Mouse (Mus musculus) heart, embryonic 11.5 days (tissue): ENCODE measurements at regions not wholly inside any gene's neighbourhood (a gene's known extent, or its start where the extent isn't known, plus 50 kb on each side); places are given as distances from the start of the nearest gene placed in this dataset.

Experiments
- ATAC-seq: fragments of 200-750 bp; cut with Nextera tagmentation; replicated peaks from 2 replicates; pipeline ENCODE4 v1.8.0; 2017; ENCODE audit warnings: moderate library complexity; ENCODE audit not compliant: insufficient number of reproducible peaks, low FRiP score, low TSS enrichment
- H3K27ac ChIP-seq: fragments of 300-500 bp; sonication (generic); 2 replicates; pipeline ENCODE4 v1.5.1; 2014; ENCODE audit warnings: mild to moderate bottlenecking, low read depth, low read length
- H3K27me3 ChIP-seq: fragments of 300-500 bp; sonication (generic); 2 replicates; pipeline ENCODE4 v1.6.1; 2014; ENCODE audit warnings: mild to moderate bottlenecking, low read length, mixed read lengths; ENCODE audit not compliant: control insufficient read depth, insufficient read depth
- H3K36me3 ChIP-seq: fragments of 300-500 bp; sonication (generic); 2 replicates; pipeline ENCODE4 v1.6.1; 2014; ENCODE audit warnings: mild to moderate bottlenecking, low read length, moderate library complexity, mixed read lengths; ENCODE audit not compliant: control insufficient read depth, insufficient read depth
- H3K4me1 ChIP-seq: fragments of 300-500 bp; sonication (generic); 2 replicates; pipeline ENCODE4 v1.6.1; 2014; ENCODE audit warnings: low read length; ENCODE audit not compliant: control insufficient read depth, insufficient read depth
- H3K4me2 ChIP-seq: fragments of 300-500 bp; sonication (generic); 2 replicates; pipeline ENCODE4 v1.6.1; 2014; ENCODE audit warnings: mild to moderate bottlenecking, moderate library complexity
- H3K4me3 ChIP-seq: fragments of 300-500 bp; sonication (generic); 2 replicates; pipeline ENCODE4 v1.5.1; 2014; ENCODE audit warnings: low read depth, low read length
- H3K9ac ChIP-seq: fragments of 300-500 bp; sonication (generic); 2 replicates; pipeline ENCODE4 v1.6.1; 2014; ENCODE audit warnings: mild to moderate bottlenecking, low read depth, low read length, moderate library complexity
- H3K9me3 ChIP-seq: fragments of 300-500 bp; sonication (generic); replicated peaks from 2 replicates; pipeline ENCODE4 v1.6.1; 2016; ENCODE audit warnings: low read length; ENCODE audit not compliant: control insufficient read depth
- WGBS: fragments of 180-500 bp; shearing (Covaris S2); extraction: QIAGEN DNeasy Blood & Tissue Kit; methylation state at CpG from one replicate; pipeline ENCODE4 v1.1.7; 2014; ENCODE audit not compliant: insufficient replicate concordance; 5-methylcytosine and 5-hydroxymethylcytosine counted together

DNA sequence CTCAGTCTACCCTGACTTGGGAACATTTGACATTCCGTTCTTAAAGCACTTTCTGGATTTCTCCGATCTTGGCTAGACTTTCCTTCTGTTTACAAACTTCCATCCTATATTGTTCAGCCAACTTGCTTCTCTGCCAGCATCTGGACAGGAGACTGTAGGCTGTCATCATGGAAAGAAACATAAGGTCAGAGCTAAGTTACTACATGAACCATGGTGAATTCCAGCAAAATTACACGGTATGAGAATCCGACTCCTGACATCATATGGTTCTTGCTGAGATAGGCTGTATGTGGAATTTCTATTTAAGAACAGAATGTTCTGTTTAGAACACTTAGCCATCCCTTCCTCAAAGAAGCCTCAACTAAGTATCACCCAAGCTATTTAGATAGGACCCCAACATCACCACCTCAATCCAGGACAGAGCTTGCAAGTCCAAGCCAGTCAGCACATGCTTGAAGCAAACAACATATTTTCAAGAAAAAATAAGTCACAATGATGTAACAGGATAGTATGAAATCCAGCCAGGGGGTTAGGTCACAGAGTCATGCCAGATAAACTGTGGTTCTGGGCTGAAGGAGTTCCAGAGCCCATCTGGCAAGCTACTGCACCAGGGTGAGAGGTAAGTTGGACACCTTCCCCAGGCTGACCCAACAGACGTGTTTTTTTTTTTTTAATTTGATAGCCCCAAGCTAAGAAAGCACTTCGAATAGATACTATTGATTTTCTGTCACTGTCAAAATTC is 52.9 kb upstream of the Thbs1 start:
- H3K4me3 ChIP-seq = no peak overlapping the region
- H3K27ac ChIP-seq = no peak overlapping the region
- WGBS = 83% methylated on average over 6 of the region's 6 CpGs
- H3K27me3 ChIP-seq = no peaks in the 10 kb centered on the region
- H3K9ac ChIP-seq = no peak overlapping the region
- H3K36me3 ChIP-seq = no peaks in the 10 kb centered on the region
- no peak for ATAC-seq
- H3K4me1 ChIP-seq = no peaks in the 10 kb centered on the region
- H3K9me3 ChIP-seq = no peaks in the 10 kb centered on the region
- no peak overlapping the region for H3K4me2 ChIP-seq

DNA sequence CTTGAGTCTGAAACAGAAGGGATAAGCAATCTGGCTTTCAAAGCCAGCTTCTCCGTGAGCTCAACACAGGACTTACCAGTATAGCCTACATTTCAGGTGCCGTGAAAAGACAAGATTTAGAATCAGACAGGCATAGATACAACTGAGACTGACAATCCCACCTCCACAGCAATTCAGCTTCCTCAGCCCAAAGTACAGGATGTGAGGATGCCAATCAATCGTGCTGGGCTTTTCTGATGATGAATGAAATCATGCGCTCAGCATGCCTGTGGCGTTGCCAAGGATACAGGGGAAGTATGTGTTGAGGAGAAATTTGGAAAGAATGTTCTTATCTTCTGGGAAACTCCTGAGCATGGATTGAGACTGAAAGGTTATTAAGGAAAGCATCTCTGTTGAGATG is 50.4 kb upstream of the Thbs1 start:
- H3K9me3 ChIP-seq = no peaks in the 10 kb centered on the region
- H3K4me1 ChIP-seq = 0 out of 2 replicates have a peak, but pooled peaks cover 2% of the 10 kb centered on the region
- no peak overlapping the region for H3K27ac ChIP-seq
- H3K4me2 ChIP-seq = no peak overlapping the region
- H3K9ac ChIP-seq = no peak overlapping the region
- no peaks in the 10 kb centered on the region for H3K27me3 ChIP-seq
- H3K4me3 ChIP-seq = no peak overlapping the region
- no peak for ATAC-seq
- 66% methylated on average over 5 of the region's 5 CpGs for WGBS
- no peaks in the 10 kb centered on the region for H3K36me3 ChIP-seq
